Mouse (Mus musculus) limb, embryonic 15.5 days (tissue): ENCODE measurements around the gene Sik3. TPM values are rescaled to one million over a fixed set of nuclear protein-coding genes. Genes with fewer than 3 reads are reported as not detected.
A peak's percentile ranks its signal among the peaks of the same experiment; 100 is the strongest.

Experiments used
- ATAC-seq: fragments of 200-750 bp; cut with Nextera tagmentation; 2 replicates; pipeline ENCODE4 v1.8.0; 2017; ENCODE audit warnings: low read depth, moderate TSS enrichment; ENCODE audit not compliant: insufficient number of reproducible peaks, low FRiP score, low TSS enrichment
- H3K27ac ChIP-seq: fragments of 300-500 bp; sonication (generic); 2 replicates; pipeline ENCODE4 v1.5.1; 2015; ENCODE audit warnings: moderate library complexity, mild to moderate bottlenecking, inconsistent platforms
- H3K27me3 ChIP-seq: fragments of 300-500 bp; sonication (generic); 2 replicates; pipeline ENCODE4 v1.6.1; 2015; ENCODE audit warnings: inconsistent platforms
- H3K36me3 ChIP-seq: fragments of 300-500 bp; sonication (generic); 2 replicates; pipeline ENCODE4 v1.6.1; 2015; ENCODE audit warnings: inconsistent platforms
- H3K4me1 ChIP-seq: fragments of 300-500 bp; sonication (generic); 2 replicates; pipeline ENCODE4 v1.6.1; 2015; ENCODE audit warnings: inconsistent platforms
- H3K4me2 ChIP-seq: fragments of 300-500 bp; sonication (generic); 2 replicates; pipeline ENCODE4 v1.6.1; 2015; ENCODE audit warnings: mild to moderate bottlenecking, inconsistent platforms
- H3K4me3 ChIP-seq: fragments of 300-500 bp; sonication (generic); 2 replicates; pipeline ENCODE4 v1.5.1; 2015; ENCODE audit warnings: mild to moderate bottlenecking, inconsistent platforms
- H3K9ac ChIP-seq: fragments of 300-500 bp; sonication (generic); 2 replicates; pipeline ENCODE4 v1.6.1; 2015; ENCODE audit warnings: inconsistent platforms
- H3K9me3 ChIP-seq: fragments of 300-500 bp; sonication (generic); 2 replicates; pipeline ENCODE4 v1.6.1; 2016; ENCODE audit warnings: inconsistent platforms
- WGBS: fragments of 180-500 bp; shearing (Covaris S2); methylation state at CpG from one replicate; pipeline ENCODE4 v1.1.7; 2015; 5-methylcytosine and 5-hydroxymethylcytosine counted together
- polyA plus RNA-seq: library from polyadenylated mRNA; unstranded; fragments of >200 nt; fragmentation: Nextera tagmentation; extraction: Ambion mirVana; gene quantifications from 2 replicates; pipeline ENCODE4 v1.2.1, GENCODE M21; 2015

Gene Sik3
- polyA plus RNA-seq, 1 experiment from 2014 or later = 11.8 TPM

DNA sequence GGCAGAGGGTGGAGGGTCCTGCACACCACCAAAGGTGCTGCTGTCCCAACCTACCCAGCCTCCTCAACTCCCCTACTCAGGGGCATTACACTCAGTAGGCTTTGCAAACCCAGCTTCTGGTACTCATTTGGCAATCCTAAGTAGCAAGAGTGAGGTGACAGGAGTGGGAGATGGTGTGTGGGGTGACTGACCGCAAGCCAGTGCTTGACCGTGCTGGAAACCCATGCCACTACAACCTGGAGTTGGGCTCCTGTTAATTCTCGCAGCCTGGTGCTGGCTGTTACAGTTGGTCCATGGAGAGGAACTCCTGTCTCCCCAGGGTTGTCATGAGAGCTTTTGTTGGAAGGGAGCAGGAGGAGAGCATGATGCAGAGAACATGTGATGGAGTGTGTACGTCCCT, 258.2 kb downstream of the Sik3 start:
- no peak overlapping the region for H3K4me2 ChIP-seq
- H3K27ac ChIP-seq = no peak overlapping the region
- no peak for ATAC-seq
- peaks cover 20% of the 10 kb centered on the region for H3K27me3 ChIP-seq
- H3K4me1 ChIP-seq = peaks cover 21% of the 10 kb centered on the region
- H3K4me3 ChIP-seq = no peak overlapping the region
- 90% methylated on average over 4 of the region's 4 CpGs for WGBS
- no peaks in the 10 kb centered on the region for H3K9me3 ChIP-seq
- peaks cover 14% of the 10 kb centered on the region for H3K36me3 ChIP-seq
- H3K9ac ChIP-seq = no peak overlapping the region

GRCm38 (mm10) chr9:46272070-46272469, 259.4 kb downstream of the Sik3 start:
- H3K27ac ChIP-seq = no peak overlapping the region
- peaks cover 27% of the 10 kb centered on the region for H3K36me3 ChIP-seq
- no peak for ATAC-seq
- H3K9ac ChIP-seq = no peak overlapping the region
- peak overlapping the region; percentile 80; the same call in 1 of the 2 replicates for H3K4me3 ChIP-seq
- peaks cover 21% of the 10 kb centered on the region for H3K4me1 ChIP-seq
- H3K9me3 ChIP-seq = no peaks in the 10 kb centered on the region
- no peak overlapping the region for H3K4me2 ChIP-seq
- 86% methylated on average over 9 of the region's 9 CpGs for WGBS
- H3K27me3 ChIP-seq = peaks cover 20% of the 10 kb centered on the region

DNA sequence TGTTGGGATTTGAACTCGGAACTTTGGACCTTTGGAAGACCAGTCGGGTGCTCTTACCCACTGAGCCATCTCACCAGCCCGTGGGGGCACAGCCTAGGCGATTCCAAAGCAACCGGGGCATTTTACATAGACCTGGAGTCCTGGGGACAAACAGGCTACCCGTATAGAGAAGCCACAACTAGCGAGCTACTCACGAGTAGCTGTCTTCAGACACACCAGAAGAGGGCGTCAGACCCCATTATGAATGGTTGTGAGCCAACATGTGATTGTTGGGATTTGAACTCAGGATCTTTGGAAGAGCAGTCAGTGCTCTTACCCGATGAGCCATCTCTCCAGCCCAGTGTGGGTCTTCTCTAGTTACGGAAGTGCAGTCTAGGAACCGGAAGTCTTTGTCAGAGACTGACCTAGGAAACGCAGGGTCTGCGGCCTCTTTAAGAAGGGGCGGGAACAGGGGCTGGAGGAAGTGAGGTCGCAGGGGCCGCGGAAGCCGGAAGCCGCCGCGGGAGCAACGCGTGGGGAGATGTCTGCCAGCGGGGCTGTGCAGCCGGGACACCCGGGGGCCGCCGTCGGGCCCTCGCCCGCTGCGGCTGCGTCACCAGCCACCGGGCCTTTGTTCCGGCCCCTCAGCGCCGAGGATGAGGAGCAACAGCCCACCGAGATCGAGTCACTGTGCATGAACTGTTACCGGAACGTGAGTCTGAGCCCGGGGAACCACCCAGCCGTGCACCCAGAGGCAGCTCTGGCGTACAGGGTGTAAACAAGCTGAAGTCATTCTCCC, 260.2 kb downstream of the Sik3 start, which contains the start of gene Zpr1:
Gene Zpr1, plus strand, starts transcription at position 388 of the 778 bp plus-strand sequence.
- 6% methylated on average over 45 of the region's 45 CpGs for WGBS
- peak within 1 kb of the TSS; percentile 80 for H3K4me3 ChIP-seq
- no peaks in the 10 kb centered on the region for H3K9me3 ChIP-seq
- ATAC-seq = peak; percentile 84
- H3K27ac ChIP-seq = peak within 1 kb of the TSS; percentile 79
- H3K27me3 ChIP-seq = peaks cover 20% of the 10 kb centered on the region
- H3K36me3 ChIP-seq = peaks cover 35% of the 10 kb centered on the region
- peak within 1 kb of the TSS; percentile 74 for H3K4me2 ChIP-seq
- peak within 1 kb of the TSS; percentile 52 for H3K9ac ChIP-seq
- H3K4me1 ChIP-seq = peaks cover 21% of the 10 kb centered on the region

Other genes with a start within 250 kb of the Sik3 start
- gene Cep164, start 184.1 kb upstream of the Sik3 start, polyA plus RNA-seq = 28.8 and 30.3 TPM in 2 replicates
- gene Bace1, start 174.2 kb upstream of the Sik3 start, polyA plus RNA-seq = 37.2 and 41.8 TPM in 2 replicates
- gene Pcsk7, start 106.3 kb upstream of the Sik3 start, polyA plus RNA-seq = 22.9 and 24.5 TPM in 2 replicates
- 44.2 and 49.4 TPM in 2 replicates for gene Rnf214, start 105.9 kb upstream of the Sik3 start, polyA plus RNA-seq
- gene Tagln, start 76.8 kb upstream of the Sik3 start, polyA plus RNA-seq = 26.6 and 33.1 TPM in 2 replicates
- 50.6 and 66.1 TPM in 2 replicates for gene Sidt2, start 57.6 kb upstream of the Sik3 start, polyA plus RNA-seq
- 182 and 188 TPM in 2 replicates for gene Pafah1b2, start 130 bp upstream of the Sik3 start, polyA plus RNA-seq
- 4.1 and 14.1 TPM in 2 replicates for gene Apoa1, start 215.8 kb downstream of the Sik3 start, polyA plus RNA-seq
- gene Apoc3, start 222.8 kb downstream of the Sik3 start, polyA plus RNA-seq = not detected in 2 replicates
- gene Apoa4, start 227.9 kb downstream of the Sik3 start, polyA plus RNA-seq = 0.24 TPM in 1 of 2 replicates, not detected in the other